Mouse (Mus musculus) E14TG2a.4 (cell line): ENCODE results near the gene Cbs.

Experiments used
- H3K27me3 ChIP-seq: 2 replicates; pipeline ENCODE4 v1.6.1; 2014; ENCODE audit warnings: low read length, control low read depth; ENCODE audit not compliant: insufficient read depth
- H3K36me3 ChIP-seq: 2 replicates; pipeline ENCODE4 v1.6.1; 2014; ENCODE audit warnings: low read length, control low read depth; ENCODE audit not compliant: insufficient read depth
- H3K4me1 ChIP-seq: replicated peaks from 2 replicates; pipeline ENCODE4 v1.6.1; 2014; ENCODE audit warnings: low read depth, low read length, control low read depth
- H3K4me3 ChIP-seq: replicated peaks from 2 replicates; pipeline ENCODE4 v1.5.1; 2014; ENCODE audit warnings: mild to moderate bottlenecking, low read length
- H3K9me3 ChIP-seq: 2 replicates; pipeline ENCODE4 v1.6.1; 2014; ENCODE audit warnings: low read length, control low read depth
- CTCF ChIP-seq: conservative IDR thresholded peaks from 2 replicates; pipeline ENCODE4 v1.5.1; 2014; ENCODE audit warnings: low read length
- NANOG ChIP-seq: IDR thresholded peaks from 2 replicates; pipeline ENCODE4 v1.6.1; 2014; ENCODE audit warnings: borderline replicate concordance, low read length, mixed read lengths
- POU5F1 ChIP-seq: IDR thresholded peaks from 2 replicates; pipeline ENCODE4 v1.6.1; 2014; ENCODE audit warnings: low read length, borderline replicate concordance

Cbs gene

GRCm38 (mm10) chr17:31570321-31570925, 66.6 kb downstream of the Cbs start:
- TF ChIP-seq POU5F1 (no peak), NANOG (no peak), CTCF (no peak)
- H3K27me3 ChIP-seq = no peaks in the 10 kb centered on the region
- H3K9me3 ChIP-seq = no peaks in the 10 kb centered on the region
- H3K36me3 ChIP-seq = peaks cover 31% of the 10 kb centered on the region
- peaks cover 63% of the 10 kb centered on the region for H3K4me1 ChIP-seq
- H3K4me3 ChIP-seq = no peak overlapping the region

- Histone ChIP-seq H3K9me3 (no peaks in the 10 kb centered on the region), H3K4me3 (no peak overlapping the region), H3K27me3 (no peaks in the 10 kb centered on the region), H3K36me3 (peaks cover 28% of the 10 kb centered on the region), H3K4me1 (peaks cover 57% of the 10 kb centered on the region)
- no peak for TF ChIP-seq NANOG
- TF ChIP-seq CTCF = no peak
- TF ChIP-seq POU5F1 = no peak
These were observed 67.3 kb downstream of the Cbs start for GRCm38 (mm10) chr17:31569756-31570155.

GRCm38 (mm10) chr17:31566276-31566675, 70.8 kb downstream of the Cbs start:
- H3K9me3 ChIP-seq = no peaks in the 10 kb centered on the region
- H3K4me1 ChIP-seq = peaks cover 62% of the 10 kb centered on the region
- H3K27me3 ChIP-seq = no peaks in the 10 kb centered on the region
- H3K36me3 ChIP-seq = peaks cover 28% of the 10 kb centered on the region
- no peak for TF ChIP-seq NANOG
- TF ChIP-seq POU5F1 = no peak
- no peak for TF ChIP-seq CTCF
- peak overlapping the region; percentile 92 for H3K4me3 ChIP-seq

GRCm38 (mm10) chr17:31565141-31566056, 71.6 kb downstream of the Cbs start:
- peak overlapping the region; percentile 92 for H3K4me3 ChIP-seq
- TF ChIP-seq POU5F1 (no peak), CTCF (no peak), NANOG (no peak)
- H3K27me3 ChIP-seq = no peaks in the 10 kb centered on the region
- no peaks in the 10 kb centered on the region for H3K9me3 ChIP-seq
- peaks cover 58% of the 10 kb centered on the region for H3K4me1 ChIP-seq
- H3K36me3 ChIP-seq = peaks cover 28% of the 10 kb centered on the region

- Histone ChIP-seq H3K4me1 (peaks cover 58% of the 10 kb centered on the region), H3K4me3 (peak overlapping the region; percentile 92), H3K27me3 (no peaks in the 10 kb centered on the region), H3K9me3 (no peaks in the 10 kb centered on the region), H3K36me3 (peaks cover 28% of the 10 kb centered on the region)
- TF ChIP-seq POU5F1 = no peak
- TF ChIP-seq NANOG = no peak
- TF ChIP-seq CTCF = no peak
These were observed 72.2 kb downstream of the Cbs start for GRCm38 (mm10) chr17:31564858-31565140.

- Histone ChIP-seq H3K4me1 (peaks cover 52% of the 10 kb centered on the region), H3K9me3 (no peaks in the 10 kb centered on the region), H3K4me3 (peak within 1 kb of the TSS; percentile 92), H3K36me3 (peaks cover 24% of the 10 kb centered on the region), H3K27me3 (no peaks in the 10 kb centered on the region)
- TF ChIP-seq CTCF (no peak), POU5F1 (no peak), NANOG (no peak)
These were observed 72.8 kb downstream of the Cbs start, which contains the start of gene Pknox1 for GRCm38 (mm10) chr17:31564015-31564857. Gene Pknox1 (plus strand): TSS chr17:31564734.

GRCm38 (mm10) chr17:31563632-31564014, 73.4 kb downstream of the Cbs start:
- peaks cover 50% of the 10 kb centered on the region for H3K4me1 ChIP-seq
- TF ChIP-seq NANOG (no peak), POU5F1 (no peak), CTCF (no peak)
- H3K4me3 ChIP-seq = peak overlapping the region; percentile 78
- H3K9me3 ChIP-seq = no peaks in the 10 kb centered on the region
- H3K36me3 ChIP-seq = peaks cover 19% of the 10 kb centered on the region
- H3K27me3 ChIP-seq = no peaks in the 10 kb centered on the region

GRCm38 (mm10) chr17:31559021-31559789, 77.8 kb downstream of the Cbs start:
- Histone ChIP-seq H3K4me3 (peak overlapping the region; percentile 91), H3K27me3 (no peaks in the 10 kb centered on the region), H3K9me3 (peaks cover 35% of the 10 kb centered on the region), H3K4me1 (peaks cover 41% of the 10 kb centered on the region), H3K36me3 (peaks cover 44% of the 10 kb centered on the region)
- TF ChIP-seq POU5F1 = no peak
- TF ChIP-seq NANOG = no peak
- no peak for TF ChIP-seq CTCF
